Mouse (Mus musculus): Measurements from ENCODE around the gene Twnk.

DNA sequence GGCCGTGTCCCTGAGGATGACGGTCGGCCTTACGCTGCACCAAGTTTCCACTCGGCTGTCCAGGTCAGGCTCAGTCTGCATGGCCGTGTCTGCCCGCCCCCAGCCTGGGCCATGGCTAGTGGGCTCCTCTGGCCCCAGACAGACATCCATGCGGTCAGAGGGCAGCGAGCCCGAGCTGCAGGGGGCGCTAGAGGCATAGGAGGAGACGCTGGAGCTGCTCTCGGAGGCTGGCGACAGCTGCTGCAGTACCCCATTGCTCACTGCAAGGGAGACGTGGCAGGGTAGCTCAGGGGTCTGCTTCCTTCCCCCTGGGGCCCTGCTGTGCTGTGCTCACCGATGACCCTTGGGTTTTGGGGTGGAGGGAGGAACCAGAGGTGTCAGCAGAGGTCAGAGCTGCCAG lies 31.4 kb downstream of the Twnk start:
- TF ChIP-seq GATA1 (IDR thresholded peaks at IDR 0.05; ENCODE audit: borderline replicate concordance, low read length): no peak
- no peak for TF ChIP-seq FLI1 (IDR thresholded peaks at IDR 0.05; ENCODE audit: low read length)
